Mouse (Mus musculus) MEL (cell line): Measurements from ENCODE around the gene Fbxl5. TPM values are rescaled to one million over a fixed set of nuclear protein-coding genes. Genes with fewer than 3 reads are reported as not detected.

Experiments
- DNase-seq: peaks from one replicate; pipeline ENCODE4 v3.0.0; 2011; ENCODE audit warnings: low read depth, low spot score
- H3K27ac ChIP-seq: 2 replicates; pipeline ENCODE4 v1.5.1; 2012; ENCODE audit warnings: low read depth, mild to moderate bottlenecking, control low read depth, low read length, moderate library complexity; ENCODE audit not compliant: control insufficient read depth
- H3K27me3 ChIP-seq, 2 experiments: fragments of 150-350 bp in 1 of 2; sonication (generic) in 1 of 2; 2 replicates each; pipeline ENCODE4 v1.6.1; 2012; ENCODE audit warnings: low read length in 2 of 2, mild to moderate bottlenecking in 2 of 2, improper control_type of control experiment in 1 of 2, moderate library complexity in 1 of 2; ENCODE audit not compliant: insufficient read depth in 2 of 2, control insufficient read depth in 1 of 2
- H3K36me3 ChIP-seq, 2 experiments: 2 replicates each; pipeline ENCODE4 v1.6.1; 2012 to 2014; ENCODE audit warnings: low read length in 2 of 2, improper control_type of control experiment in 1 of 2, inconsistent platforms in 1 of 2, mild to moderate bottlenecking in 1 of 2; ENCODE audit not compliant: insufficient read depth in 2 of 2, control insufficient read depth in 1 of 2
- H3K4me1 ChIP-seq, 2 experiments: fragments of 150-350 bp in 1 of 2; sonication (generic) in 1 of 2; 2 replicates each; pipeline ENCODE4 v1.6.1; 2012; ENCODE audit warnings: low read length in 2 of 2, improper control_type of control experiment in 1 of 2, mild to moderate bottlenecking in 1 of 2; ENCODE audit not compliant: insufficient read depth in 2 of 2, control insufficient read depth in 1 of 2
- H3K4me3 ChIP-seq, 2 experiments: fragments of 150-350 bp in 1 of 2; sonication (generic) in 1 of 2; 2 replicates each; pipeline ENCODE4 v1.5.1; 2012; ENCODE audit warnings: low read depth in 2 of 2, low read length in 2 of 2, mild to moderate bottlenecking in 2 of 2, moderate library complexity in 2 of 2, control low read depth in 1 of 2, improper control_type of control experiment in 1 of 2; ENCODE audit not compliant: control insufficient read depth in 1 of 2, insufficient read depth in 1 of 2
- H3K79me2 ChIP-seq: 2 replicates; pipeline ENCODE4 v1.6.1; 2012; ENCODE audit warnings: mild to moderate bottlenecking, low read length, moderate library complexity; ENCODE audit not compliant: control insufficient read depth, poor library complexity, insufficient read depth
- H3K9ac ChIP-seq: 2 replicates; pipeline ENCODE4 v1.6.1; 2012; ENCODE audit warnings: low read depth, mild to moderate bottlenecking, control low read depth, low read length, moderate library complexity; ENCODE audit not compliant: control insufficient read depth, poor library complexity, severe bottlenecking
- H3K9me3 ChIP-seq: fragments of 150-350 bp; sonication (generic); replicated peaks from 2 replicates; pipeline ENCODE4 v1.6.1; 2012; ENCODE audit warnings: mild to moderate bottlenecking, low read length, improper control_type of control experiment, moderate library complexity; ENCODE audit not compliant: insufficient read depth
- CHD2 ChIP-seq: IDR thresholded peaks from 2 replicates; pipeline ENCODE4 v1.6.1; 2011; ENCODE audit warnings: low read length, improper control_type of control experiment
- CTCF ChIP-seq, 3 experiments: IDR thresholded peaks in 2 of 3; conservative IDR thresholded peaks in 1 of 3; 2 replicates each; pipeline ENCODE4 v1.5.1; 2011 to 2012; ENCODE audit warnings: low read length in 3 of 3, low read depth in 2 of 3, mild to moderate bottlenecking in 2 of 3, improper control_type of control experiment in 1 of 3, inconsistent platforms in 1 of 3, mixed read lengths in 1 of 3, moderate library complexity in 1 of 3; ENCODE audit not compliant: control insufficient read depth in 1 of 3, insufficient read depth in 1 of 3, poor library complexity in 1 of 3, severe bottlenecking in 1 of 3
- E2F4 ChIP-seq: IDR thresholded peaks from 2 replicates; pipeline ENCODE4 v1.6.1; 2011; ENCODE audit warnings: low read depth, low read length, improper control_type of control experiment, borderline replicate concordance
- ELF1 ChIP-seq: IDR thresholded peaks from 2 replicates; pipeline ENCODE4 v1.6.1; 2014; ENCODE audit warnings: low read depth, mild to moderate bottlenecking, inconsistent platforms, low read length, improper control_type of control experiment, moderate library complexity
- EP300 ChIP-seq, 2 experiments: IDR thresholded peaks; 2 replicates each; pipeline ENCODE4 v1.6.1; 2011; ENCODE audit warnings: improper control_type of control experiment in 2 of 2, low read length in 2 of 2, low read depth in 1 of 2, mild to moderate bottlenecking in 1 of 2
- ETS1 ChIP-seq: IDR thresholded peaks from 2 replicates; pipeline ENCODE4 v1.6.1; 2012; ENCODE audit warnings: low read depth, mild to moderate bottlenecking, inconsistent platforms, low read length, improper control_type of control experiment, moderate library complexity
- GABPA ChIP-seq: IDR thresholded peaks from 2 replicates; pipeline ENCODE4 v1.6.1; 2012; ENCODE audit warnings: low read depth, mild to moderate bottlenecking, inconsistent platforms, low read length, improper control_type of control experiment, moderate library complexity
- GATA1 ChIP-seq: IDR thresholded peaks from 2 replicates; pipeline ENCODE4 v1.6.1; 2011; ENCODE audit warnings: low read depth, low read length, improper control_type of control experiment
- JUND ChIP-seq: IDR thresholded peaks from 2 replicates; pipeline ENCODE4 v1.6.1; 2011; ENCODE audit warnings: low read depth, mild to moderate bottlenecking, improper control_type of control experiment, low read length
- KAT2A ChIP-seq: conservative IDR thresholded peaks from 2 replicates; pipeline ENCODE4 v1.6.1; 2012; ENCODE audit warnings: low read depth, low read length, improper control_type of control experiment, inconsistent platforms
- MAFK ChIP-seq: IDR thresholded peaks from 2 replicates; pipeline ENCODE4 v1.6.1; 2011; ENCODE audit warnings: low read depth, mild to moderate bottlenecking, low read length, improper control_type of control experiment, borderline replicate concordance
- MEF2A ChIP-seq: IDR thresholded peaks from 2 replicates; pipeline ENCODE4 v1.6.1; 2014; ENCODE audit warnings: low read depth, mild to moderate bottlenecking, inconsistent platforms, low read length, improper control_type of control experiment; ENCODE audit not compliant: poor library complexity, insufficient replicate concordance, severe bottlenecking; ENCODE audit errors: extremely low read depth
- MXI1 ChIP-seq: IDR thresholded peaks from 2 replicates; pipeline ENCODE4 v1.6.1; 2011; ENCODE audit warnings: mild to moderate bottlenecking, low read depth, low read length, improper control_type of control experiment
- NRF1 ChIP-seq: IDR thresholded peaks from 2 replicates; pipeline ENCODE4 v1.6.1; 2014; ENCODE audit warnings: low read depth, mild to moderate bottlenecking, inconsistent platforms, low read length, improper control_type of control experiment, moderate library complexity; ENCODE audit not compliant: poor library complexity, insufficient read depth, severe bottlenecking
- POLR2A ChIP-seq, 2 experiments: IDR thresholded peaks; 2 replicates each; pipeline ENCODE4 v1.6.1; 2011 to 2012; ENCODE audit warnings: low read length in 2 of 2, mild to moderate bottlenecking in 2 of 2, control low read depth in 1 of 2, improper control_type of control experiment in 1 of 2, low read depth in 1 of 2, moderate library complexity in 1 of 2; ENCODE audit not compliant: control insufficient read depth in 1 of 2, insufficient read depth in 1 of 2, poor library complexity in 1 of 2
- POLR2AphosphoS5 ChIP-seq: IDR thresholded peaks from 2 replicates; pipeline ENCODE4 v1.6.1; 2012; ENCODE audit warnings: low read depth, borderline replicate concordance, mild to moderate bottlenecking, inconsistent platforms, low read length, moderate library complexity, mixed read lengths
- RAD21 ChIP-seq: IDR thresholded peaks from 2 replicates; pipeline ENCODE4 v1.6.1; 2011; ENCODE audit warnings: mild to moderate bottlenecking, low read depth, low read length, improper control_type of control experiment
- RCOR1 ChIP-seq: IDR thresholded peaks from 2 replicates; pipeline ENCODE4 v1.6.1; 2012; ENCODE audit warnings: low read depth, mild to moderate bottlenecking, inconsistent platforms, low read length, improper control_type of control experiment
- SMC3 ChIP-seq: IDR thresholded peaks from 2 replicates; pipeline ENCODE4 v1.6.1; 2011; ENCODE audit warnings: low read depth, low read length, improper control_type of control experiment
- TAL1 ChIP-seq: IDR thresholded peaks from 2 replicates; pipeline ENCODE4 v1.6.1; 2012; ENCODE audit warnings: mild to moderate bottlenecking, inconsistent platforms, low read length, moderate library complexity, mixed read lengths
- TCF12 ChIP-seq: IDR thresholded peaks from 2 replicates; pipeline ENCODE4 v1.6.1; 2014; ENCODE audit warnings: low read depth, mild to moderate bottlenecking, inconsistent platforms, low read length, improper control_type of control experiment, moderate library complexity
- USF1 ChIP-seq: IDR thresholded peaks from 2 replicates; pipeline ENCODE4 v1.6.1; 2014; ENCODE audit warnings: low read depth, mild to moderate bottlenecking, inconsistent platforms, low read length, improper control_type of control experiment, moderate library complexity
- USF2 ChIP-seq, 2 experiments: IDR thresholded peaks; 2 replicates each; pipeline ENCODE4 v1.6.1; 2011 to 2012; ENCODE audit warnings: improper control_type of control experiment in 2 of 2, low read length in 2 of 2, borderline replicate concordance in 1 of 2, inconsistent platforms in 1 of 2, low read depth in 1 of 2, mild to moderate bottlenecking in 1 of 2; ENCODE audit not compliant: insufficient read depth in 1 of 2
- ZKSCAN1 ChIP-seq: IDR thresholded peaks from 2 replicates; pipeline ENCODE4 v1.6.1; 2012; ENCODE audit warnings: low read depth, mild to moderate bottlenecking, inconsistent platforms, low read length, improper control_type of control experiment, moderate library complexity
- ZMIZ1 ChIP-seq: IDR thresholded peaks from 2 replicates; pipeline ENCODE4 v1.6.1; 2012; ENCODE audit warnings: low read depth, mild to moderate bottlenecking, inconsistent platforms, low read length, improper control_type of control experiment, moderate library complexity
- ZNF384 ChIP-seq: IDR thresholded peaks from 2 replicates; pipeline ENCODE4 v1.6.1; 2012; ENCODE audit warnings: low read depth, mild to moderate bottlenecking, inconsistent platforms, low read length, improper control_type of control experiment
- polyA plus RNA-seq, 2 experiments: library from polyadenylated mRNA; stranded (reverse) in 1 of 2; unstranded in 1 of 2; fragments of >175 nt in 1 of 2; fragments of >200 nt in 1 of 2; gene quantifications; 2 replicates each; pipeline versions ENCODE4 v1.2.1 to v1.2.4; 2012; ENCODE audit warnings: low replicate concordance in 2 of 2, low read depth in 1 of 2; ENCODE audit not compliant: insufficient read length in 2 of 2, insufficient read depth in 1 of 2, missing spikeins in 1 of 2
- total RNA-seq: library from RNA; depleted of rRNA; stranded (reverse); fragments of 300-350 nt; gene quantifications from 2 replicates; pipeline ENCODE4 v1.2.3, GENCODE M21; 2012

Gene Fbxl5
- total and polyA plus RNA-seq, 3 experiments: 22.8 to 25.7 TPM; not detected in 1

- Histone ChIP-seq H3K4me1 (peaks cover 0 to 10% of the 10 kb centered on the region in 2 experiments; a peak in 2 of 4 replicates), H3K36me3 (peaks cover 0 to 7% of the 10 kb centered on the region in 2 experiments; a peak in 2 of 4 replicates), H3K9me3 (no peaks in the 10 kb centered on the region), H3K27ac (no peak overlapping the region), H3K9ac (no peak overlapping the region), H3K27me3 (no peaks in the 10 kb centered on the region; a peak in 1 of 4 replicates), H3K4me3 (no peak overlapping the region), H3K79me2 (no peaks in the 10 kb centered on the region)
- TF ChIP-seq EP300 (IDR thresholded peaks at IDR 0.05; ENCODE audit: low read depth in 1 of 2, low read length in 2 of 2) (peak in 1 of 2 experiments; percentile 38; a peak in 1 of 4 replicates), POLR2A (IDR thresholded peaks at IDR 0.05; ENCODE audit: control insufficient read depth in 1 of 2, insufficient read depth in 1 of 2, low read depth in 1 of 2, low read length in 2 of 2, poor library complexity in 1 of 2) (no peak), TAL1 (no peak), GATA1 (0 out of 2 replicates have a peak, but pooled peaks have one; percentile 15), USF2 (IDR thresholded peaks at IDR 0.05; ENCODE audit: borderline replicate concordance in 1 of 2, insufficient read depth in 1 of 2, low read depth in 1 of 2, low read length in 2 of 2) (no peak), KAT2A (no peak), CHD2 (no peak), TCF12 (peak; percentile 68; the same call in 1 of the 2 replicates), ETS1 (0 out of 2 replicates have a peak, but pooled peaks have one; percentile 50), ZKSCAN1 (no peak), JUND (no peak), ELF1 (no peak), RCOR1 (peak; percentile 47; the same call in 1 of the 2 replicates), ZMIZ1 (no peak), E2F4 (no peak), MXI1 (no peak), ZNF384 (no peak), POLR2AphosphoS5 (no peak), GABPA (no peak), SMC3 (no peak), NRF1 (peak; percentile 67), USF1 (no peak), CTCF (IDR thresholded peaks at IDR 0.05 in 2 of 3, conservative IDR thresholded peaks at IDR 0.05 in 1 of 3; ENCODE audit: control insufficient read depth in 1 of 3, insufficient read depth in 1 of 3, low read depth in 2 of 3, low read length in 3 of 3, poor library complexity in 1 of 3, severe bottlenecking in 1 of 3) (no peak), MAFK (no peak), MEF2A (no peak), RAD21 (no peak)
- DNase-seq: peak; percentile 21
Measured at GRCm38 (mm10) chr5:43859663-43860062, 38.2 kb upstream of the Fbxl5 start.
